Mouse (Mus musculus) hindbrain, embryonic 12.5 days (tissue): ENCODE data around the gene Gm28047. TPM values are rescaled to one million over a fixed set of nuclear protein-coding genes. Genes with fewer than 3 reads are reported as not detected.

ENCODE experiments used
- ATAC-seq: fragments of 200-750 bp; cut with Nextera tagmentation; 2 replicates; pipeline ENCODE4 v1.8.0; 2017; ENCODE audit warnings: moderate TSS enrichment; ENCODE audit not compliant: low FRiP score
- H3K27ac ChIP-seq: fragments of 300-500 bp; sonication (generic); 2 replicates; pipeline ENCODE4 v1.5.1; 2016; ENCODE audit warnings: mild to moderate bottlenecking
- H3K27me3 ChIP-seq: fragments of 300-500 bp; sonication (generic); 2 replicates; pipeline ENCODE4 v1.6.1; 2016; ENCODE audit warnings: mild to moderate bottlenecking
- H3K36me3 ChIP-seq: fragments of 300-500 bp; sonication (generic); 2 replicates; pipeline ENCODE4 v1.6.1; 2016; ENCODE audit warnings: mild to moderate bottlenecking
- H3K4me1 ChIP-seq: fragments of 300-500 bp; sonication (generic); 2 replicates; pipeline ENCODE4 v1.6.1; 2016
- H3K4me2 ChIP-seq: fragments of 300-500 bp; sonication (generic); replicated peaks from 2 replicates; pipeline ENCODE4 v1.6.1; 2016; ENCODE audit warnings: mild to moderate bottlenecking
- H3K4me3 ChIP-seq: fragments of 300-500 bp; sonication (generic); 2 replicates; pipeline ENCODE4 v1.5.1; 2016; ENCODE audit warnings: mild to moderate bottlenecking
- H3K9ac ChIP-seq: fragments of 300-500 bp; sonication (generic); 2 replicates; pipeline ENCODE4 v1.6.1; 2016; ENCODE audit warnings: mild to moderate bottlenecking, moderate library complexity
- H3K9me3 ChIP-seq: fragments of 300-500 bp; sonication (generic); replicated peaks from 2 replicates; pipeline ENCODE4 v1.6.1; 2016; ENCODE audit warnings: mild to moderate bottlenecking
- WGBS: fragments of 180-500 bp; shearing (Covaris S2); methylation state at CpG from one replicate; pipeline ENCODE4 v1.1.7; 2016; 5-methylcytosine and 5-hydroxymethylcytosine counted together
- polyA plus RNA-seq: library from polyadenylated mRNA; unstranded; fragments of >200 nt; fragmentation: Nextera tagmentation; extraction: Ambion mirVana; gene quantifications from 2 replicates; pipeline ENCODE4 v1.2.1, GENCODE M21; 2016

The Gm28047 gene
- polyA plus RNA-seq, 1 experiment from 2014 or later: not detected

DNA sequence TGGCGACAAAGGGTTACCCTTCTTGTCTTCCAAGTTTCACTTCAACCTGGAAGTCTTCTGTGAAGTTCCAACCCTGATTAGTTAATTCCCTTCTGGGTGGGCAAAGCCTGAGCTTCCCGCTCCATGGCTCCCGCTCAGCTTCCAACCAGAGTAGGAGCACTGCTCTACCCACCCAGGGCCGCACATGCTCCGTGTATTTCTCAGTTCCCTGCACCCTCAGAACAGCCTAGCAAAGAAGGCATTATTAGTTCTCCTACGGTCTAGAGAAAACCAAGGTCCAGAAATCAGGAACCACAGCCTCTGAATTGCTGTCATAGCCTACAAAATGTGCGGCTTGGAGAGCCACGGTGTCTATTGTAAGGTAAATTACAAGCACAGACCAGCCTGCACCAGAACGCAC lies 114.8 kb downstream of the Gm28047 start:
- WGBS: 7% methylated on average over 9 of the region's 9 CpGs
- Histone ChIP-seq H3K36me3 (peaks cover 11% of the 10 kb centered on the region), H3K4me2 (peak overlapping the region; percentile 83), H3K4me1 (peaks cover 51% of the 10 kb centered on the region), H3K9ac (peak overlapping the region; percentile 70), H3K4me3 (peak overlapping the region; percentile 58), H3K27ac (peak overlapping the region; percentile 89), H3K27me3 (no peaks in the 10 kb centered on the region), H3K9me3 (no peaks in the 10 kb centered on the region)
- ATAC-seq: peak; percentile 67

DNA sequence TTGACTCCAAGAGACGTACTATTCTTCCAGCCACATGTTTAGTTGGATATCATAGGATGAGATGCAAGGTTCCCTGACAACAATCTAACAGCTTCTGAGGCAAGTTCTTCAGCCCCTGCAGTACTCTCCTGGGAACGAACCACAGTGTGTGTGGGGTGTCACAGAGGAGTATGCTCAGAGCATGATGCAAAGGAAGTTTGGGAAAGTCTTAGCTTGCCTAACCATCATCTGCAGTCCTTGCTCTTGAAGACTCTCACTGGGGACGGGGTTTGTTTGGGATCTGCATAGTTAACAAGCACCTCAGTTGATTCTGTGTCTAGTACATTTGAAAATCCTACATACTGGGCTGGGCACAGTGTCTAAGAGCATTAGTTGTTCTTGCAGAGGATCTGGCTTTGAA lies 116.5 kb downstream of the Gm28047 start:
- H3K9me3 ChIP-seq: no peaks in the 10 kb centered on the region
- H3K4me3 ChIP-seq: no peak overlapping the region
- H3K9ac ChIP-seq: no peak overlapping the region
- H3K4me1 ChIP-seq: peaks cover 40% of the 10 kb centered on the region
- WGBS: 90% methylated on average over 3 of the region's 3 CpGs
- H3K36me3 ChIP-seq: peaks cover 27% of the 10 kb centered on the region
- H3K27me3 ChIP-seq: no peaks in the 10 kb centered on the region
- H3K4me2 ChIP-seq: no peak overlapping the region
- H3K27ac ChIP-seq: no peak overlapping the region
- ATAC-seq: no peak

DNA sequence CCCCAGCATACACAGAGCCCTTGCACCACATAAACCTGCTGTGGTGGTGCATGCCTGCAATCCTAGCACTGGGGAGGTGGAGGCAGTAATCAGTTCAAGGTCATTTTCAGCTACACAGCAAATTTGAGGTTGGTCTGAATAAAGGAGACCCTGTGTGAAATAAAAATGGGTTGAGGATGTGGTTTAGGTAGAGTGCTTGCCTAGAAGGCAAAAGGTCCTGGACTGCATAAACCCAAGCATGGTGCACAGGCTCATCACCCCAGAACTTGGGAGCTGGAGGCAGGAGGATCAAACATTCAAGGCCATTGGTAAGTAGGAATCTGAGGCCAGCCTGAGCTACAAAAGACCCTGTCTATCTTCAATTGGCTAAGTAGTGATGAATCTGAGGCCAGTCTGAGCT lies 117.3 kb downstream of the Gm28047 start:
- Histone ChIP-seq H3K36me3 (peaks cover 34% of the 10 kb centered on the region), H3K27ac (no peak overlapping the region), H3K27me3 (no peaks in the 10 kb centered on the region), H3K9ac (no peak overlapping the region), H3K9me3 (no peaks in the 10 kb centered on the region), H3K4me1 (peaks cover 33% of the 10 kb centered on the region), H3K4me3 (no peak overlapping the region), H3K4me2 (no peak overlapping the region)
- no peak for ATAC-seq

DNA sequence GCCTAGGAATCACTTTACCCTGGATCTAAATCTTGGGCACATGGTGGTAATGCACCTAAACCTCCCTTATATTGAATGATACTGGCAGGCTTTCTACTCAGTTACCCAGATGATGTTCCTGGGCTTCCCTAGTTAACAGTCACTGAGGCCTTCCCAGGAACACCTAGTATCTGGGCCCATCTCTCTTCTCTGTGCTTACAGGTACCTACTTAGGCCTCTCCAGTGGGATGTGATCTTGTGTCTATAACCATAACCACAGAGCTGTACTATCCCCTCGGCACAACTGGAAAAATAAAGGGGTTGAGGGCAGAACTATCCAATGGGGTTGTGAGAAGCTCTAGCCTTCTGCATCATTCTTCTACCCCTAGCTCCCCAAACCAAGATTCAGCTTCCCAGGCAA lies 118.0 kb downstream of the Gm28047 start:
- H3K4me3 ChIP-seq: no peak overlapping the region
- 91% methylated on average over 1 of the region's 1 CpGs for WGBS
- peaks cover 26% of the 10 kb centered on the region for H3K4me1 ChIP-seq
- ATAC-seq: no peak
- H3K4me2 ChIP-seq: no peak overlapping the region
- no peaks in the 10 kb centered on the region for H3K9me3 ChIP-seq
- no peaks in the 10 kb centered on the region for H3K27me3 ChIP-seq
- no peak overlapping the region for H3K27ac ChIP-seq
- no peak overlapping the region for H3K9ac ChIP-seq
- peaks cover 41% of the 10 kb centered on the region for H3K36me3 ChIP-seq

DNA sequence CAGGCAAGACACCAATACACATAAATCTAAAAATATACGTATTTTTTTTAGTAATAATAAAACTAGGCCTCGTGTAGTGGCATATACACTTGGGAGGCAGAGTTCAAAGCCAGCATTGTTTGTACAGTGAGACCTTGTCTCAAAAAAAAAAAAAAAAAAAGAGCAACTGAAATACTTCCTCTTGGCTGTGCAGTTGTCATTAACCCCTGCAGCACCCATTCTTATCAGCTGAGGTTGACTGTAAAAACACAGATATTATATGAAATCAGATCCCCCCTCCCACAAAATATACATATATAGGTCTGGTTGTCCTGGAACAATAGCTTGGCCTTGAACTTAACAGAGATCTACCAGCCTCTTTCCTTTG lies 118.4 kb downstream of the Gm28047 start:
- no peak overlapping the region for H3K27ac ChIP-seq
- no peak overlapping the region for H3K4me3 ChIP-seq
- H3K27me3 ChIP-seq: no peaks in the 10 kb centered on the region
- no peak for ATAC-seq
- no peak overlapping the region for H3K4me2 ChIP-seq
- H3K4me1 ChIP-seq: peaks cover 22% of the 10 kb centered on the region
- peaks cover 46% of the 10 kb centered on the region for H3K36me3 ChIP-seq
- 52% methylated on average over 2 of the region's 2 CpGs for WGBS
- no peak overlapping the region for H3K9ac ChIP-seq
- H3K9me3 ChIP-seq: no peaks in the 10 kb centered on the region

DNA sequence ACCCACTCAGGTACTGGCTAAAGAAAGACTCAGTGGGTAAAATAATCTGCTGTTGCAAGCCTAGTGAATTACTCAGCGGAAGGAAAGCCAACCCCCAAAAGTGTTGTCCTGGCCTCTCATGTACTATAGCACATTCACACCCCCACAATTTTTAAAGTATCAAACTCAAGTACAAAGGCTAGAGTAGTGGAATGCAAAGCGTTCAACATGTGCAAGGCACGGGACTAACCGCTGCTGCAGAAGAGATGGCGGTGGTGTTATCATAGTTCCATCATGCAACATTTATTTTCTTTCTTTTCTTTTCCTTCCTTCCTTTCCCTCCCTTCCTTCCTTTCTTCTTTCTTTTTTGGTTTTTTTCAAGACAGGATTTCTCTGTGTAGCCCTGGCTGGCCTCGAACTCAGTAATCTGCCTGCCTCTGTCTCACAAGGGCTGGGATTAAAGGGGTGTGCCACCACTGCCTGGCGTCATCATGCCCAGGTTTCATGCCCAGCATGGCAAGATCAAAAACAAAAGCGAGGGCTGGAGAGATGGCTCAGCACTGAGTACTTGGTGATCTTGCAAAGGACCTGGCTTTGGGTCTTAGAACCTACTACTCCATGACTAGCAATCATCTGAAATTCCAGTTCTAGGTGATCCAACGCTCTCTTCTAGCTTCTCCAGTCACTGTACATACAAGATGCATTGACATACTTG lies 119.0 kb downstream of the Gm28047 start:
- Histone ChIP-seq H3K27ac (no peak overlapping the region), H3K4me2 (no peak overlapping the region), H3K4me3 (no peak overlapping the region), H3K27me3 (no peaks in the 10 kb centered on the region), H3K36me3 (peaks cover 51% of the 10 kb centered on the region), H3K9me3 (no peaks in the 10 kb centered on the region), H3K9ac (no peak overlapping the region), H3K4me1 (peaks cover 17% of the 10 kb centered on the region)
- ATAC-seq: no peak
- 89% methylated on average over 9 of the region's 9 CpGs for WGBS

DNA sequence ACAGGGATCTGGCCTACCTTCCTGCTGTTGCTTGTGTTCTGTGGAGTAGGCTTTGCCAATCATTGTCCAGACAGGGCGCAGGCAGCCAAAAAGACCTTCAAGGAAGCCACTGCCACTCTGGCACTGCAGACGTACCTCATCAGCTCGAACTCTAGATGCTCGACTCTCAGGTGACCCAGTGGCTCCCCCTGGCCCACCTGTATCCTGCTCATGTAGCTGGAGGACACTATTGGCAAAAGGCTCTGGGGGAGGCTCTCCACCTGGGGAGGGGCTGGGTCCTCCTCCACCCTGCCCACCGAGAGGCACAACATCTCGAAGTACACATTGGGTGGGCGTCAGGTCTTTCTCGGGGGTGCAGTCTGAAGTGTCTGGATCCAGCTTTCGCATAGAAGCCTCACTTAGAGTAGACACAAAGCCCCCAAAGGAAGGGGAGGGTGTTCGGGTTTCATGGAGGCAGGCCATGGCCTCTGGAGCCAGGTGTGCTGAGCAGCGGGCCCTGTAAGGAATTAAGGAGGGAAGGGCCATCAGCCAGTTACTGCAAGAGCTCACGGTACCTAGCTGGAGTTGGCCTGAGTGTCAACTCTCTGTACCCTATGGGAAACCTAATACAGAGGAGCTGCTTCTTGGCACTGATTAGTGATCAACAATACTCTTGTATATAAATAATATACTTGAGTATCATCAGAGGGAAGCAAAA lies 119.6 kb downstream of the Gm28047 start:
- peaks cover 12% of the 10 kb centered on the region for H3K4me1 ChIP-seq
- H3K27me3 ChIP-seq: no peaks in the 10 kb centered on the region
- H3K4me2 ChIP-seq: no peak overlapping the region
- WGBS: 76% methylated on average over 12 of the region's 12 CpGs
- H3K36me3 ChIP-seq: peaks cover 58% of the 10 kb centered on the region
- no peaks in the 10 kb centered on the region for H3K9me3 ChIP-seq
- no peak overlapping the region for H3K9ac ChIP-seq
- H3K4me3 ChIP-seq: no peak overlapping the region
- ATAC-seq: no peak
- no peak overlapping the region for H3K27ac ChIP-seq

DNA sequence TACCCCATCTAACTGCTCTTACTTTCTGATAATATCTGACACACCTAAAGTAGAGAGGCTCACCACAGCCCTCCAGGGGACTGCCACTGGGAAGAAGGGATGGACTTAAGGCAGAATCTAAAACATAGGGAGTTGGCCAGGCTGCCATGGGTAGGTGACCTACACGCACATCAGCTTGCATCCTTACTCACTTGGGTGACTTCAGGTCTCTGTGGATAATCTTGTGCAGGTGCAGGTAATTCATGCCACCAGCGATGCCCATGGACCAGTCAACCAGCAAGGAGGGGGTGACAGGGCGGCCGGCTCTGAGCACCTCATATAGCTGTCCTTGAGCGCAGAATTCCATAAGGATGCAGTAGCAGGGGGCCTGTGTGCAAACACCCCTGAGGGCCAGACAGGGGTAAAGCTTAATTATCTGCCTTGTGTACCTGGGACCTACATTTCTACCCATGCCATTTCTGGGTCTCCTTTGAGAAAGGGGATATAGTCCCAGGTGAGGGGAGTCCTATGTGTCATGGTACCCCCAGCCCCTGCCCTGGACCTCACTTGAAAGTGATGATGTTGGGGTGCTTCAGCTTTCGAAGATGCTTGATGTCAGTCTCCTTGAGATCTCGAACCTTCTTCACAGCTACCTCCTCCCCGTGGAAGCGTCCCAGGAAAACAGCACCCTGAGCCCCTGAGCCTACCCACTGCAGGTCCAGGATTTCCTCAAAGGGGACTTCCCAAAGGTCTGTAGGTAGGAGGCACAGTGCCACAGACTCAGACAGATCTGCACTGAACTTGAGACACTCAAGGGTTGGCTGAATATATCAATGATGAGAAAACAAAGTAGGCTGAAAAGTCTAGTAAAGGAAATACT lies 120.7 kb downstream of the Gm28047 start:
- Histone ChIP-seq H3K9me3 (no peaks in the 10 kb centered on the region), H3K4me3 (no peak overlapping the region), H3K27me3 (no peaks in the 10 kb centered on the region), H3K4me1 (peaks cover 2% of the 10 kb centered on the region), H3K9ac (no peak overlapping the region), H3K4me2 (no peak overlapping the region), H3K36me3 (peaks cover 69% of the 10 kb centered on the region), H3K27ac (no peak overlapping the region)
- WGBS: 86% methylated on average over 9 of the region's 9 CpGs
- no peak for ATAC-seq

DNA sequence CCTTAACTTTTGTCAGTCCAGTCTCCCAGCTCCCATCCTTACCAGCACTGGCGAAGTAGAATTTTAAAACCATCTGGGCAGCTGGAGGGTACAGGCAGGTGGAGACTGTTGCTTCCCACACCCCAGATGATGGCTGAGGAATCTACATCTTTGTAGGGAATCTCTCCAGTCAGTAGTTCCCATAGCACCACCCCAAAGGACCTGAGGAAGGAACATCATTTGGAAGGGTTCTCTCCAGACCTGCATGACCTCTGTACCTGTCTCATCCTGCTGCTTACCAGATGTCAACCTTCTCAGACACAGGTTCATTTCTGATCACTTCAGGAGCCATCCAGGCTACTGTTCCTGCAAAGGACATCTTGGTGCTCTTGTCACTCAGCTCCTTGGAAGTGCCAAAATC lies 121.4 kb downstream of the Gm28047 start, which contains the start of gene Gm10337:
TSS of gene Gm10337 (plus strand) at position 276 of the 400 bp plus-strand sequence.
- Histone ChIP-seq H3K4me3 (no peak within 1 kb of the TSS), H3K27ac (no peak within 1 kb of the TSS), H3K27me3 (no peaks in the 10 kb centered on the region), H3K4me1 (no peaks in the 10 kb centered on the region), H3K36me3 (peaks cover 73% of the 10 kb centered on the region), H3K9ac (no peak within 1 kb of the TSS), H3K4me2 (no peak within 1 kb of the TSS), H3K9me3 (no peaks in the 10 kb centered on the region)
- 97% methylated on average over 1 of the region's 1 CpGs for WGBS
- ATAC-seq: no peak

DNA sequence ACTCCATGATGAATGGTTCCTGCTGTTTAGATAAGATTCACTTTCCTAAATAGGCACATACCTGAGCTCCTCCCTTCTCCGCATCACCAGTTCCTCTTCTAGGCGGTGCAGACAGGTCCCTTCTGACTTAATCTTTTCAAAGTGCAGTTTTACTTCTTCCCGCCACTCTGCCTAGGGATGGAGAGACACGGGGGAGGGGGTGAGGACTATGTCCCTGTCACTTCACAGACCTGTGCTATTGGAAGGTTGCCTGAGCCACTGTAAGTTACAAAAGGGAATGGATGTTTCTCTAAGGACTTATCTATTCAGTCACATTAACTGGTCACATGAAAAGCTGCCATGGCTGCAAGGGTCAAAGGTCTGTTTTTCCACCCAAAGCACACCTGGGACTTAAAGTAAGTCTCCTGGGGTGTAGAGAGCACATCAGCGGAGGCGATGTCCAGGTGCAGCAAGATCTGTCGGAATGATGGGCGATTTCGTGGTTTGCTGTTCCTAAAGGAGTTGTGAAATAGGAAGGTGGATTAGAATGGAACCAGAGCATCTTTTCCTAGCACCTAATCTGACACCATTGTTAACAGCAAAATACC lies 122.5 kb downstream of the Gm28047 start:
- 85% methylated on average over 9 of the region's 9 CpGs for WGBS
- H3K9ac ChIP-seq: no peak overlapping the region
- no peak for ATAC-seq
- no peak overlapping the region for H3K4me2 ChIP-seq
- no peaks in the 10 kb centered on the region for H3K4me1 ChIP-seq
- H3K27ac ChIP-seq: no peak overlapping the region
- H3K9me3 ChIP-seq: no peaks in the 10 kb centered on the region
- H3K27me3 ChIP-seq: no peaks in the 10 kb centered on the region
- no peak overlapping the region for H3K4me3 ChIP-seq
- H3K36me3 ChIP-seq: peaks cover 82% of the 10 kb centered on the region

DNA sequence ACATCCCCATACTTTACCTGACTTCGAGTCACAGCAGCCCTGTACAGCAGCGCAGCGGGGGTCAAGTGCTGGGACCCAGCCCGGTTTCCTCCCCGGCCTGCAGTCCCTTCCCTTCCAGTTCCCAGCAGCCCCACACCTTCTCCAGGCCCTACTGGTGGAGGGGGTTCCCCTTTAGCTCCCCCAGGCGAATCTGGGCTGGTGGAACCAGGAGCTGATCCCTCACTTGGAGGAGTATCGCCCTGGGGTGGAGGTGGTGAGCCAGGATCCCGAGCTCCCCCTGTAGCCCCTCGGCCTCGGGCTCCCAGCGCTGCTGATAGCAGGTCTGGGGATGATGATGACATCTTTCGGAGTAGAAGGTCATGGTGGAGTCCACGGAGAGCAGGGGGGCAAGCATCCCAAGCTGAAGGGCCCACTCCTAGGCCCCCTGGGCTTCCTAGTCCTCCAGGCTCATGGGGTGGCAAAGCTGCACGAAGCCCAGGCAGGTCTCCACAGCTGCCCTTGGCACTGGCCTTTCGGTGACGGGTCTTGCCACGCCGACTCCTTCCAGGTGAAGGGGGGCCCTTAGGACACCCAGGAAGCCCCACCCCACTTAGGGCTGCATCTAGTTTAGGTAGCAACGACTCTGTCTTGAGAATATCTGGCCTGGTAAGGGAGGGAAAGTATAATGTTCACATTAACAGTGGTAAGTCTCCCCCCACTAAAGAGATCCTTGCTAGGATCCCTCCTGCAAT lies 123.6 kb downstream of the Gm28047 start:
- Histone ChIP-seq H3K9me3 (no peaks in the 10 kb centered on the region), H3K4me1 (no peaks in the 10 kb centered on the region), H3K4me3 (no peak overlapping the region), H3K36me3 (peaks cover 88% of the 10 kb centered on the region), H3K27me3 (no peaks in the 10 kb centered on the region), H3K9ac (no peak overlapping the region), H3K4me2 (no peak overlapping the region), H3K27ac (no peak overlapping the region)
- ATAC-seq: 0 out of 2 replicates have a peak, but pooled peaks have one; percentile 24
- 91% methylated on average over 19 of the region's 19 CpGs for WGBS
